Mouse (Mus musculus) olfactory bulb, adult 2 months (tissue): ENCODE measurements around the gene Fndc3b.

Source experiments
- CTCF ChIP-seq: fragments of 200-500 bp; IDR thresholded peaks from 2 replicates; pipeline ENCODE4 v1.5.1; 2012; ENCODE audit warnings: low read depth, mild to moderate bottlenecking, low read length, moderate library complexity; ENCODE audit not compliant: insufficient read depth
- POLR2A ChIP-seq: fragments of 200-500 bp; IDR thresholded peaks from 2 replicates; pipeline ENCODE4 v1.6.1; 2012; ENCODE audit warnings: mild to moderate bottlenecking, low read depth, low read length, moderate library complexity; ENCODE audit not compliant: insufficient read depth

GRCm38 (mm10) chr3:27698671-27699070 lies 12.4 kb downstream of the Fndc3b start:
- TF ChIP-seq POLR2A, result no peak
- no peak for TF ChIP-seq CTCF
